Mouse (Mus musculus) left cerebral cortex, adult 2 months (tissue): Measurements from ENCODE around the gene Thada. TPM values are rescaled to one million over a fixed set of nuclear protein-coding genes. Genes with fewer than 3 reads are reported as not detected.

ENCODE experiments used
- DNase-seq, 2 experiments: peaks; one replicate each; pipeline ENCODE4 v3.0.0; 2021 to 2022; ENCODE audit warnings: low spot score in 2 of 2, mixed read lengths in 1 of 2; ENCODE audit errors: extremely low spot score in 1 of 2
- H3K27ac ChIP-seq: fragments of 200-600 bp; 2 replicates; pipeline ENCODE4 v1.8.1; 2022
- H3K4me3 ChIP-seq: fragments of 200-600 bp; 2 replicates; pipeline ENCODE4 v1.8.1; 2022
- CTCF ChIP-seq: fragments of 200-600 bp; IDR thresholded peaks from 2 replicates; pipeline ENCODE4 v1.8.1; 2022; ENCODE audit warnings: antibody characterized with exemption, mild to moderate bottlenecking, moderate library complexity
- intact Hi-C: fragments of 180-260 bp; cut with DNase I; formaldehyde crosslinking; loops from one replicate; pipeline ENCODE4 v1.15.1; 2025
- total RNA-seq, 2 experiments: library from RNA; stranded (reverse); gene quantifications; 2 replicates each; pipeline ENCODE4 v1.2.3; 2021

Gene Thada
- total RNA-seq, 2 experiments from 2014 or later, result 13.8 to 15.9 TPM

GRCm38 (mm10) chr17:84434233-84434632 is 31.8 kb downstream of the Thada start:
- DNase-seq, result no peak
- Histone ChIP-seq H3K4me3 (no peak overlapping the region), H3K27ac (no peak overlapping the region)
- intact Hi-C loops, result no loop called here
- TF ChIP-seq CTCF, result no peak

DNA sequence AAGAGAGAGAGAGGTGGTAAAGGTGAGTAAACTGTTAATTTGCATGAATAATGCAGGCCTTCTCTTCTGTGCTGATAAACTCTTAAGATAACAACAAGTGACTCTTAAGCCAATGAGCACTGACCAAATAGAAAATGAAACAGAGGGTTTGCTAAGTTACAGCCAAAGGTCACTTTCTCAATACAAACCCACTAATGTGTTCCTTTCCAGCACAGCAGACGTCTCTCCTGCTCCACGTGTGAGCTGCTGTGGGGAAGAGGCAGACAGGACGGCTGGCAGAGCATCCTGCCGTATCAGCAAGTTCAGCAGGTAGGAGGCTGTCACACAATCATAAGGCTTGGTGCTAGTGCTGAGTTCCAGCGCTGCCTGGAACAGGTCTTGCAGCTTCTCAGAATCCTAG is 34.0 kb downstream of the Thada start:
- DNase-seq, result no peak
- intact Hi-C loops, result no loop called here
- no peak for TF ChIP-seq CTCF
- Histone ChIP-seq H3K27ac (no peak overlapping the region), H3K4me3 (no peak overlapping the region)

- intact Hi-C loops, result no loop called here
- no peak overlapping the region for H3K27ac ChIP-seq
- no peak for DNase-seq
Observed at GRCm38 (mm10) chr17:84424258-84424657, 41.7 kb downstream of the Thada start.

GRCm38 (mm10) chr17:84422916-84423315 is 43.1 kb downstream of the Thada start:
- Histone ChIP-seq H3K4me3 (no peak overlapping the region), H3K27ac (no peak overlapping the region)
- DNase-seq, result no peak
- TF ChIP-seq CTCF, result no peak
- intact Hi-C loops, result no loop called here

More at GRCm38 (mm10) chr17:84424258-84424657, 41.7 kb downstream of the Thada start:
- no peak overlapping the region for H3K4me3 ChIP-seq
- peak; percentile 26 for TF ChIP-seq CTCF

GRCm38 (mm10) chr17:84422001-84422785 is 43.8 kb downstream of the Thada start:
- Histone ChIP-seq H3K4me3 (no peak overlapping the region), H3K27ac (no peak overlapping the region)
- DNase-seq, result no peak
- TF ChIP-seq CTCF, result no peak
- intact Hi-C loops, result no loop called here

GRCm38 (mm10) chr17:84421042-84421441 is 45.0 kb downstream of the Thada start:
- intact Hi-C loops, result no loop called here
- Histone ChIP-seq H3K27ac (no peak overlapping the region), H3K4me3 (no peak overlapping the region)
- DNase-seq, result no peak
- peak; percentile 40 for TF ChIP-seq CTCF

GRCm38 (mm10) chr17:84420276-84420639 is 45.7 kb downstream of the Thada start:
- DNase-seq, result no peak
- intact Hi-C loops, result no loop called here
- H3K4me3 ChIP-seq, result no peak overlapping the region
- peak; percentile 3; the same call in 1 of the 2 replicates for TF ChIP-seq CTCF
- no peak overlapping the region for H3K27ac ChIP-seq

GRCm38 (mm10) chr17:84419326-84420275 is 46.4 kb downstream of the Thada start:
- intact Hi-C loops, result no loop called here
- Histone ChIP-seq H3K27ac (no peak overlapping the region), H3K4me3 (no peak overlapping the region)
- no peak for TF ChIP-seq CTCF
- DNase-seq, result peak; percentile 40 to 41

DNA sequence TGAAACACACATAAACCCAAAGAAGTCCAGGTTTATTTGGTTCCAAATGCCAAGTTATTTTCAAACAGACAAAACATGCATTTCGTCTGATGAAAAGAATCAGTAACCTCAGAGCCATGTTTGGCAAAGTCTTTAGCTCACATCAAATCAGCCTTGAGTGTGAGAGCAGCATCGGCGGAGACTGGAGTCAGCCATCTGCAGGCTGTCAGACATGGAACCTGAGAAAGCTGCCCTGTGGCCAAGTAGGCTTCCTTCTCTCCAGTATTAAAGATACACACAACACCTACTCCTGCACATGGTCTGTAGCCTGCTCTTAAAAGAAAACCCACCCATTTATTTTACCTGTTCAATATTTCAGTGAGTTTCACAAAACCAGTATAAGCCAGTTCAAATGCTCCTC is 50.1 kb downstream of the Thada start:
- H3K27ac ChIP-seq, result no peak overlapping the region
- no peak for TF ChIP-seq CTCF
- intact Hi-C loops, result no loop called here

GRCm38 (mm10) chr17:84408731-84409130 is 57.3 kb downstream of the Thada start:
- no peak overlapping the region for H3K4me3 ChIP-seq
- no peak for DNase-seq
- no peak for TF ChIP-seq CTCF
- H3K27ac ChIP-seq, result no peak overlapping the region
- intact Hi-C loops, result no loop called here

More for the DNA sequence above, 50.1 kb downstream of the Thada start:
- H3K4me3 ChIP-seq, result no peak overlapping the region
- no peak for DNase-seq

DNA sequence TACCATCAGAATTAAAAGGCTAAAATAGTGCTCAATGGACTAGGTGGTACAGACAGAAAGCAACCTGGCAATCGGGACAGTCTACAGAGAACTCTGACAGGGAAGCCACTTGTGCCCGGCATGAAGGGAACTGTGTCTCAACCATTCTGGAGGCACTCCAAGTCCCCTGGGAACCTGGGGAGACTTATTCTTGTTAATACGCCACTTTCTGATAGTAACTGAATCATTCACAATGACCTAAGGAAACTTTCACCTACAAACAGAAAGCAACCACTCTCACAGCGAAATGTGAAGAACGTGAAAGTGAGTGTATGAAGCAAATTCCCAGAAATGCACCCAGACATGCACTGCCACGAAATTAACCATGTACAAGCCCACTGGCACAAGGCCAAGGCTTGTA is 60.4 kb downstream of the Thada start:
- no peak for TF ChIP-seq CTCF
- DNase-seq, result no peak
- Histone ChIP-seq H3K27ac (no peak overlapping the region), H3K4me3 (no peak overlapping the region)
- intact Hi-C loops, result no loop called here

- intact Hi-C loops, result no loop called here
- Histone ChIP-seq H3K27ac (no peak overlapping the region), H3K4me3 (no peak overlapping the region)
- no peak for TF ChIP-seq CTCF
- DNase-seq, result no peak
Observed at GRCm38 (mm10) chr17:84401796-84402195, 64.2 kb downstream of the Thada start.
